Mouse (Mus musculus) neural tube, embryonic 11.5 days (tissue): Measurements from ENCODE around the gene Nudt3. TPM values are rescaled to one million over a fixed set of nuclear protein-coding genes. Genes with fewer than 3 reads are reported as not detected.
A peak's percentile ranks its signal among the peaks of the same experiment; 100 is the strongest.

Experiments
- ATAC-seq: fragments of 200-750 bp; cut with Nextera tagmentation; 2 replicates; pipeline ENCODE4 v1.8.0; 2017; ENCODE audit warnings: moderate number of reproducible peaks, mild to moderate bottlenecking, moderate TSS enrichment, moderate library complexity; ENCODE audit not compliant: insufficient read depth, low FRiP score, low TSS enrichment
- DNase-seq: peaks from one replicate; pipeline ENCODE4 v3.0.0-alpha.2; 2015; ENCODE audit warnings: low spot score
- H3K27ac ChIP-seq: fragments of 300-500 bp; sonication (generic); 2 replicates; pipeline ENCODE4 v1.5.1; 2014; ENCODE audit warnings: low read depth, mild to moderate bottlenecking, low read length
- H3K27me3 ChIP-seq: fragments of 300-500 bp; sonication (generic); 2 replicates; pipeline ENCODE4 v1.6.1; 2014; ENCODE audit warnings: mild to moderate bottlenecking, low read length, mixed read lengths; ENCODE audit not compliant: control insufficient read depth, insufficient read depth
- H3K36me3 ChIP-seq: fragments of 300-500 bp; sonication (generic); 2 replicates; pipeline ENCODE4 v1.6.1; 2014; ENCODE audit warnings: mild to moderate bottlenecking, low read length, moderate library complexity, mixed read lengths; ENCODE audit not compliant: control insufficient read depth, insufficient read depth
- H3K4me1 ChIP-seq: fragments of 300-500 bp; sonication (generic); 2 replicates; pipeline ENCODE4 v1.6.1; 2014; ENCODE audit warnings: low read length, mixed read lengths; ENCODE audit not compliant: control insufficient read depth, insufficient read depth
- H3K4me2 ChIP-seq: fragments of 300-500 bp; sonication (generic); 2 replicates; pipeline ENCODE4 v1.6.1; 2014; ENCODE audit warnings: low read depth, mild to moderate bottlenecking, moderate library complexity
- H3K4me3 ChIP-seq: fragments of 300-500 bp; sonication (generic); 2 replicates; pipeline ENCODE4 v1.5.1; 2014; ENCODE audit warnings: low read depth, low read length
- H3K9ac ChIP-seq: fragments of 300-500 bp; sonication (generic); 2 replicates; pipeline ENCODE4 v1.6.1; 2014; ENCODE audit warnings: mild to moderate bottlenecking, low read length
- H3K9me3 ChIP-seq: fragments of 300-500 bp; sonication (generic); 2 replicates; pipeline ENCODE4 v1.6.1; 2016; ENCODE audit warnings: low read length; ENCODE audit not compliant: control insufficient read depth
- WGBS: fragments of 180-500 bp; shearing (Covaris S2); extraction: QIAGEN DNeasy Blood & Tissue Kit; methylation state at CpG from one replicate; pipeline ENCODE4 v1.1.7; 2014; 5-methylcytosine and 5-hydroxymethylcytosine counted together
- polyA plus RNA-seq: library from polyadenylated mRNA; unstranded; fragments of >200 nt; fragmentation: Nextera tagmentation; extraction: Ambion mirVana; gene quantifications from 2 replicates; pipeline ENCODE4 v1.2.1, GENCODE M21; 2014

Gene Nudt3
- polyA plus RNA-seq, 1 experiment from 2014 or later: 41.8 TPM

- H3K27ac ChIP-seq: no peak overlapping the region
- no peak overlapping the region for H3K4me2 ChIP-seq
- no peak overlapping the region for H3K4me3 ChIP-seq
- DNase-seq: no peak
- no peak overlapping the region for H3K9ac ChIP-seq
- no peak for ATAC-seq
- 51% methylated on average over 10 of the region's 10 CpGs for WGBS
- no peaks in the 10 kb centered on the region for H3K9me3 ChIP-seq
- no peaks in the 10 kb centered on the region for H3K27me3 ChIP-seq
- peaks cover 18% of the 10 kb centered on the region; the same call in 1 of the 2 replicates for H3K4me1 ChIP-seq
- H3K36me3 ChIP-seq: no peaks in the 10 kb centered on the region
These were observed 71.8 kb downstream of the Nudt3 start for GRCm38 (mm10) chr17:27551393-27551940.

- Histone ChIP-seq H3K27ac (peak overlapping the region; percentile 42; the same call in 1 of the 2 replicates), H3K4me2 (no peak overlapping the region), H3K4me3 (no peak overlapping the region), H3K27me3 (no peaks in the 10 kb centered on the region), H3K4me1 (peaks cover 10% of the 10 kb centered on the region; the same call in 1 of the 2 replicates), H3K9ac (peak overlapping the region; percentile 29), H3K9me3 (no peaks in the 10 kb centered on the region), H3K36me3 (no peaks in the 10 kb centered on the region)
- DNase-seq (no peak), ATAC-seq (no peak)
- WGBS: 53% methylated on average over 8 of the region's 8 CpGs
These were observed 74.1 kb downstream of the Nudt3 start for GRCm38 (mm10) chr17:27549234-27549633.

GRCm38 (mm10) chr17:27547253-27547868 lies 75.9 kb downstream of the Nudt3 start:
- H3K4me2 ChIP-seq: no peak overlapping the region
- H3K9ac ChIP-seq: no peak overlapping the region
- WGBS: 80% methylated on average over 9 of the region's 9 CpGs
- no peaks in the 10 kb centered on the region for H3K27me3 ChIP-seq
- no peak overlapping the region for H3K4me3 ChIP-seq
- ATAC-seq (no peak), DNase-seq (no peak)
- no peak overlapping the region for H3K27ac ChIP-seq
- no peaks in the 10 kb centered on the region for H3K9me3 ChIP-seq
- peaks cover 10% of the 10 kb centered on the region; the same call in 1 of the 2 replicates for H3K4me1 ChIP-seq
- no peaks in the 10 kb centered on the region for H3K36me3 ChIP-seq

- no peak overlapping the region for H3K9ac ChIP-seq
- H3K4me2 ChIP-seq: no peak overlapping the region
- H3K27me3 ChIP-seq: no peaks in the 10 kb centered on the region
- no peak overlapping the region for H3K27ac ChIP-seq
- H3K4me1 ChIP-seq: peaks cover 10% of the 10 kb centered on the region; the same call in 1 of the 2 replicates
- no peaks in the 10 kb centered on the region for H3K9me3 ChIP-seq
- no peak for DNase-seq
- no peak overlapping the region for H3K4me3 ChIP-seq
- no peak for ATAC-seq
- WGBS: 70% methylated on average over 7 of the region's 7 CpGs
- no peaks in the 10 kb centered on the region for H3K36me3 ChIP-seq
These were observed 76.7 kb downstream of the Nudt3 start for GRCm38 (mm10) chr17:27546574-27547085.

- ATAC-seq (no peak), DNase-seq (no peak)
- H3K9ac ChIP-seq: no peak overlapping the region
- WGBS: 56% methylated on average over 12 of the region's 12 CpGs
- H3K9me3 ChIP-seq: no peaks in the 10 kb centered on the region
- no peak overlapping the region for H3K4me2 ChIP-seq
- no peaks in the 10 kb centered on the region for H3K36me3 ChIP-seq
- no peak overlapping the region for H3K27ac ChIP-seq
- H3K27me3 ChIP-seq: no peaks in the 10 kb centered on the region
- H3K4me3 ChIP-seq: no peak overlapping the region
- H3K4me1 ChIP-seq: peaks cover 10% of the 10 kb centered on the region; the same call in 1 of the 2 replicates
These were observed 77.3 kb downstream of the Nudt3 start for GRCm38 (mm10) chr17:27545991-27546390.

- 92% methylated on average over 11 of the region's 11 CpGs for WGBS
- no peaks in the 10 kb centered on the region for H3K36me3 ChIP-seq
- H3K4me2 ChIP-seq: no peak overlapping the region
- H3K9me3 ChIP-seq: no peaks in the 10 kb centered on the region
- no peaks in the 10 kb centered on the region for H3K27me3 ChIP-seq
- no peak overlapping the region for H3K9ac ChIP-seq
- H3K4me1 ChIP-seq: peaks cover 10% of the 10 kb centered on the region; the same call in 1 of the 2 replicates
- ATAC-seq: no peak
- H3K4me3 ChIP-seq: no peak overlapping the region
- no peak overlapping the region for H3K27ac ChIP-seq
- no peak for DNase-seq
These were observed 78.7 kb downstream of the Nudt3 start for GRCm38 (mm10) chr17:27544551-27544950.

GRCm38 (mm10) chr17:27541984-27542383 lies 81.3 kb downstream of the Nudt3 start:
- Histone ChIP-seq H3K4me1 (0 out of 2 replicates have a peak, but pooled peaks cover 2% of the 10 kb centered on the region), H3K9me3 (no peaks in the 10 kb centered on the region), H3K4me3 (no peak overlapping the region), H3K36me3 (no peaks in the 10 kb centered on the region), H3K9ac (no peak overlapping the region), H3K4me2 (no peak overlapping the region), H3K27ac (no peak overlapping the region), H3K27me3 (no peaks in the 10 kb centered on the region)
- DNase-seq: no peak
- 86% methylated on average over 3 of the region's 3 CpGs for WGBS
- no peak for ATAC-seq

- ATAC-seq (no peak), DNase-seq (no peak)
- H3K4me3 ChIP-seq: no peak overlapping the region
- WGBS: 76% methylated on average over 2 of the region's 2 CpGs
- no peaks in the 10 kb centered on the region for H3K36me3 ChIP-seq
- no peaks in the 10 kb centered on the region for H3K27me3 ChIP-seq
- H3K27ac ChIP-seq: no peak overlapping the region
- no peak overlapping the region for H3K4me2 ChIP-seq
- no peaks in the 10 kb centered on the region for H3K9me3 ChIP-seq
- H3K9ac ChIP-seq: no peak overlapping the region
- H3K4me1 ChIP-seq: no peaks in the 10 kb centered on the region
These were observed 82.0 kb downstream of the Nudt3 start for GRCm38 (mm10) chr17:27541261-27541660.

GRCm38 (mm10) chr17:27534718-27535117 lies 88.6 kb downstream of the Nudt3 start:
- no peaks in the 10 kb centered on the region for H3K36me3 ChIP-seq
- H3K9me3 ChIP-seq: no peaks in the 10 kb centered on the region
- no peak overlapping the region for H3K4me3 ChIP-seq
- 5% methylated on average over 10 of the region's 10 CpGs for WGBS
- H3K27me3 ChIP-seq: no peaks in the 10 kb centered on the region
- H3K27ac ChIP-seq: no peak overlapping the region
- H3K9ac ChIP-seq: no peak overlapping the region
- H3K4me2 ChIP-seq: no peak overlapping the region
- ATAC-seq (no peak; the same call in 1 of the 2 replicates), DNase-seq (peak; percentile 92)
- H3K4me1 ChIP-seq: no peaks in the 10 kb centered on the region
